Mouse (Mus musculus) C2C12 (cell line): ENCODE results near the gene Ptges3. TPM values are rescaled to one million over a fixed set of nuclear protein-coding genes. Genes with fewer than 3 reads are reported as not detected.
A peak's percentile ranks its signal among the peaks of the same experiment; 100 is the strongest.

Experiments
- H3K27me3 ChIP-seq: one replicate; pipeline ENCODE4 v1.6.1; 2011; ENCODE audit not compliant: control insufficient read depth, insufficient read depth, insufficient read length
- H3K36me3 ChIP-seq: one replicate; pipeline ENCODE4 v1.6.1; 2011; ENCODE audit not compliant: control insufficient read depth, insufficient read depth
- H3K4me3 ChIP-seq: one replicate; pipeline ENCODE4 v1.5.1; 2011; ENCODE audit warnings: mild to moderate bottlenecking, control low read depth; ENCODE audit not compliant: poor library complexity, insufficient read depth, severe bottlenecking
- H3K79me2 ChIP-seq: one replicate; pipeline ENCODE4 v1.6.1; 2011; ENCODE audit not compliant: control insufficient read depth, insufficient read depth
- H3K79me3 ChIP-seq: one replicate; pipeline ENCODE4 v1.6.1; 2011; ENCODE audit warnings: low read depth, control low read depth
- H3ac ChIP-seq: one replicate; pipeline ENCODE3; 2011; ENCODE audit warnings: low read depth; ENCODE audit not compliant: control insufficient read depth, insufficient read length
- CEBPB ChIP-seq: IDR thresholded peaks from one replicate; pipeline ENCODE4 v1.6.1; 2011; ENCODE audit warnings: low read depth, mild to moderate bottlenecking, control low read depth, moderate library complexity
- CTCF ChIP-seq: IDR thresholded peaks from one replicate; pipeline ENCODE4 v1.5.1; 2011; ENCODE audit not compliant: control insufficient read depth, insufficient read depth, insufficient read length
- FOSL1 ChIP-seq: IDR thresholded peaks from one replicate; pipeline ENCODE4 v1.8.0; 2011; ENCODE audit warnings: mild to moderate bottlenecking, low read length; ENCODE audit not compliant: poor library complexity, insufficient read depth, severe bottlenecking
- MAX ChIP-seq: IDR thresholded peaks from one replicate; pipeline ENCODE4 v1.6.1; 2011; ENCODE audit warnings: mild to moderate bottlenecking, control low read depth
- MYOD1 ChIP-seq: IDR thresholded peaks from one replicate; pipeline ENCODE4 v1.6.1; 2011; ENCODE audit warnings: low read depth; ENCODE audit not compliant: control insufficient read depth, insufficient read length
- MYOG ChIP-seq: IDR thresholded peaks from one replicate; pipeline ENCODE4 v1.6.1; 2011; ENCODE audit not compliant: control insufficient read depth, insufficient read length; ENCODE audit errors: extremely low read depth
- USF1 ChIP-seq: IDR thresholded peaks from one replicate; pipeline ENCODE4 v1.6.1; 2011; ENCODE audit warnings: low read depth, mild to moderate bottlenecking, control low read depth, moderate library complexity
- polyA plus RNA-seq: library from polyadenylated mRNA; unstranded; fragments of >200 nt; fragmentation: generic; extraction: Trizol; gene quantifications from one replicate; pipeline ENCODE4 v1.2.1, GENCODE M21; 2012; ENCODE audit warnings: missing spikeins

Ptges3 gene
- polyA plus RNA-seq, 1 experiment: 133 TPM

DNA sequence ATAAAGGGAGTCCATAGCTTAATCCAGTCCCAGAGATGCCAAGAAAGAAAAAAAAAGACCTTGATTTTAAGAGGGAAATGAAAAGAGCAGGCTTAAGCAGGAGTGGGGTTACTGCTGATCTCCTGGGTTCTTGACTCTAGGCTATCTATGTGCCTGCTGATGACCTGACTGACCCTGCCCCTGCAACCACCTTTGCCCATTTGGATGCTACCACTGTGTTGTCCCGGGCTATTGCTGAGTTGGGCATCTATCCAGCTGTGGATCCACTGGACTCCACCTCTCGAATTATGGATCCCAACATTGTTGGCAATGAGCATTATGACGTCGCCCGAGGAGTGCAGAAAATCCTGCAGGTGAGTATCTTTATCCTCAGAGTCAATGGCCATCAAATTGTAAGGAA lies 29.4 kb downstream of the Ptges3 start:
- H3K4me3 ChIP-seq: no peak overlapping the region
- H3K79me3 ChIP-seq: peaks cover 41% of the 10 kb centered on the region
- TF ChIP-seq USF1 (no peak), CEBPB (no peak), MYOD1 (no peak), MYOG (no peak), MAX (no peak), FOSL1 (no peak), CTCF (no peak)
- no peaks in the 10 kb centered on the region for H3K27me3 ChIP-seq
- no peak overlapping the region for H3ac ChIP-seq
- peaks cover 72% of the 10 kb centered on the region for H3K36me3 ChIP-seq
- peaks cover 54% of the 10 kb centered on the region for H3K79me2 ChIP-seq

DNA sequence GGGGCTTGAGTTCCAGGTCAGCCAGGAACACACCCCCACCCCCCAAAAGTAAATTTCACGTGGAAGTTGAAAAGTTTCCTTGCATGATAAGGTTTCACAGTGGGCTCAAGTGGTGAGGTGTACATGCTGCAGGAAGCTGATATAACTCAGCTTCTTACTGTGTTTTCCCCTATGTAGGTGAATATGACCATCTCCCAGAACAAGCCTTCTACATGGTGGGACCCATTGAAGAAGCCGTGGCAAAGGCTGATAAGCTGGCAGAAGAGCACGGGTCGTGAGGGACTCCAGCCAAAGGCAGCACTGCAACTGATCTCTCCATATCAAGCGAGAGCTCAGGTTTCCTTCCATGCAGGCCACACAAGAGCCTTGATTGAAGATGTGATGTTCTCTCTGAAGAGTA lies 31.1 kb downstream of the Ptges3 start:
- Histone ChIP-seq H3K79me3 (peaks cover 24% of the 10 kb centered on the region), H3K36me3 (peaks cover 60% of the 10 kb centered on the region), H3ac (no peak overlapping the region), H3K27me3 (no peaks in the 10 kb centered on the region), H3K4me3 (no peak overlapping the region), H3K79me2 (peaks cover 38% of the 10 kb centered on the region)
- TF ChIP-seq FOSL1 (no peak), CEBPB (no peak), MYOG (no peak), MYOD1 (no peak), CTCF (no peak), USF1 (no peak), MAX (no peak)

DNA sequence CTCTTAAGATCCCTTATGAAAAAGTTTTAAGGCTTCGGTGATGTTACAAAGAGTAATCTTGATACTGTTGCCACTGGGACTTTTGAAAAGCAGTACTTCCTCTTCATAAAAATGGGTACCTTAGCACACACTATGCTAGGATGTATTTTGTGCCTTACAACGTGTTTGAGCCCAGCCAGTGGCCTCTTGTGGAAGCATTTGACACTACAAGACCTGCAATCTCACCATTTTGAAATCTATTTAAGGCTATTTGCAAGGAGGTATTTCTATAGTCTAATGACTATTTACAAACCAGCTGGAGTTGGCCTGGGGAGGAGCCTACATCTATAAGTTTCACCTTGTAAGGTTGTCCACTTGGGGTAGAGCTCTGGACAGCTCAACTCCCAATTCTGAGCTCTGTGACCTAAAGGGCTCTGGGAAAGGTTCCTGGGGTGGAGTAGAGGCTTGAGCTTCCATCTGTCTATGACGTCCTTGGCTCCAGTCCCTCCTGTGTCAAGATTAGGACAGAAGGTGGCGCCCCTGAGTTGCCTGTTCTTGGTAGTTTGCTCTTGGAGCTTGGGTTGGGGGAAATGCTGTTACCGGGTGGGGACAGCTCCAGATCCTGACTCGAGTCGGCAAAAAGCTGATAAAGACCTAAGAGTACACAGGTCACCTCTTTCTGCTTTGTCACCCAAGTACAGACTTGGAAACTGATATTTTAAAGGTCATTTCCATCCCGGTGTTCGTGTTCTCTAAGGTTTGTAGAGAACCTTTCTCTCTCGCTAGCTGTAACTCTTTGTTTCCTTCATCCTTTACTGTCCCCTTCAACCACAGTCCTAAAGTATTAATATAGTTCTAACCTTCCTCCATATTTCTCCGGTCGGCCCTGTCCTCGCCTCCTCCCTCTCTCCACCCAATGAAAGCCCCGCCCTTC lies 32.2 kb downstream of the Ptges3 start:
- peak overlapping the region; percentile 55 for H3K4me3 ChIP-seq
- peaks cover 27% of the 10 kb centered on the region for H3K79me2 ChIP-seq
- H3K27me3 ChIP-seq: no peaks in the 10 kb centered on the region
- peaks cover 14% of the 10 kb centered on the region for H3K79me3 ChIP-seq
- no peak overlapping the region for H3ac ChIP-seq
- H3K36me3 ChIP-seq: peaks cover 49% of the 10 kb centered on the region
- TF ChIP-seq FOSL1: no peak
- peak; percentile 43 for TF ChIP-seq CTCF

DNA sequence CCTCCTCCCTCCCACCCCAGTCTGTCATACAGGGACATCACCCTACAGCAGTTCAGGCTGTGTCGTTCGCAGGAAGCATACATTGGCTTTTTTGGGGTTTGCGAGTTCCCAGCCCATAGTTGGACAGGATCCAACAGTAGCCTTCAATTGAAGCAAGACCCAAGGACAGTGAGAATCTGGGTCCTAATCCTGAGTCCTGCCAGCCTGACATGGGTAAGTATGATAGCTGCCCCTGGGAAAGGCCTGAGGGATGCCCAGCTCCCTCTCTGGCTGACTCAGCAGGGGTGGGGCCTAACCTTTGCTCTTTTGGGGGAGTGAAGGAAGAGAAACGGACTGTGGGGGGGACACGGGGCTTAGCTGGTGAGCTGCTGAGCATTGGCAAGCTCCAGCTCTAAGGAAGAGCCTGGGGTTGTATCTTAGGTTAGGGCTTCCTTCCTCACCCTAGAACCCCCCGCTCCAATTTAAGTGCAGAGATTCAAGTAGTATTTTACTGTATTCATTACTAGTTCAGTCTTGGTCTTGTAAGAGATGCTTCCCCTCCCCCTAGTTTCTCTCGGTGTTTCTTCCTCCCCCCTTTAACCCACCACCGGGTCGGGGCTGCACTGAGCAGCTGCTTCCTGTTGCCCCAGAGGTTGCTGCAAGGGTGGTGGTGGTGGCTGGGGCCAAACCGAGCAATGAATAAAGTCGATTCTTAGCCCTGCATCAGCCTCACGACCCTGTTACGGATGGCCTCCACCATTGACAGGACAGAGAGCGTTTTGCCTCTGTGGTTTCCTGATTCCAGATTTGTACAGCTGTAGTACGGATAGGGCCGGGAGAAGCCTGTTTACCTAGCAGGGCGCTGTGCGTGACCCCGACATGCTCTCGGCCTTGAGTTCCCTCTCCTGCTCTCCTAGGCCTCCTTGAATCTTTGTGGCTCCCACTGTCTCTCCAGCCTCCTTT lies 33.1 kb downstream of the Ptges3 start, which contains the start of gene Baz2a:
Gene Baz2a, plus strand, starts transcription at position 14 of the 942 bp plus-strand sequence.
- TF ChIP-seq USF1 (no peak), FOSL1 (no peak), CEBPB (no peak), MYOG (no peak), MAX (no peak), CTCF (no peak), MYOD1 (no peak)

More for the DNA sequence above, 33.1 kb downstream of the Ptges3 start, which contains the start of gene Baz2a:
- peaks cover 40% of the 10 kb centered on the region for H3K36me3 ChIP-seq
- peak within 1 kb of the TSS; percentile 75 for H3ac ChIP-seq
- H3K79me2 ChIP-seq: peaks cover 23% of the 10 kb centered on the region
- no peaks in the 10 kb centered on the region for H3K27me3 ChIP-seq
- H3K4me3 ChIP-seq: peak within 1 kb of the TSS; percentile 55
- H3K79me3 ChIP-seq: peaks cover 5% of the 10 kb centered on the region
